Mouse (Mus musculus): ENCODE data around the gene BC049715.

GRCm38 (mm10) chr6:136889067-136889466, 61.6 kb downstream of the BC049715 start:
- no peak for TF ChIP-seq POLR2A (IDR thresholded peaks at IDR 0.05; ENCODE audit: low read depth, low read length)
- TF ChIP-seq CTCF (conservative IDR thresholded peaks at IDR 0.05; ENCODE audit: insufficient read depth, insufficient read length, low read depth, low read length) = no peak
